ENCODE assay signal across 8 mouse cellular contexts in the genomic region with DNA sequence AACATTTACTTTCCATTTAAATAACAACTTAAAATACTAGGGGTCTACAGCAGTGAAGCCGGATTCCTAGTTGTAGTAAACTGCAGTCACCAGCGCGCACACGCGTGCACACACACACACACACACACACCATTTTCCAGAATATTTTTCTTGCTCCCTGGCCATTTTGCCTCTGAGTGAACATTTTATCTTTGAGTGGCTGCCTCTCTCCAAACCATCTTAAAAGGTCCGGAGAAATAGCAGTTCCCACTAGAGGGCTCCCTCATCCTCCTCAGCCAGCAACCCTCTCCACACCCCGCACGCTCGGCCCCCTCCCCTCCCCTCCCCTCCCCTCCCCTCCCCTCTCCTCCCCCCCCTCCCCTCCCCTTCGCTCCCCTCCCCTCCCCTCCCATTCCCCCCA. TPM values are rescaled to one million over a fixed set of nuclear protein-coding genes. Genes with fewer than 3 reads are reported as not detected.
DNase-seq lines count a peak whose midpoint lies in the region; TF ChIP-seq lines count a peak whose summit lies in the region.

No protein-coding gene starts in this region.

- peaks cover 20% of the 10 kb centered on the region for H3K27me3 ChIP-seq in hindbrain, embryonic 10.5 days (ENCODE audit: insufficient read depth, poor library complexity, severe bottlenecking)
- H3K27me3 ChIP-seq in myocyte (ENCODE audit: control insufficient read depth, insufficient read depth, insufficient read length) = no peaks in the 10 kb centered on the region

- no peak for TF ChIP-seq POLR2A in myocyte (IDR thresholded peaks at IDR 0.05; ENCODE audit: insufficient read length, low read depth)

- H3K79me2 ChIP-seq in myocyte (ENCODE audit: control insufficient read depth, insufficient read depth) = no peaks in the 10 kb centered on the region

- peak overlapping the region; percentile 37 for H3K4me3 ChIP-seq in hindbrain, embryonic 10.5 days
- H3K4me3 ChIP-seq in myocyte = no peak overlapping the region

- H3ac ChIP-seq in myocyte (ENCODE audit: control insufficient read depth, insufficient read length) = no peak overlapping the region

- H3K4me1 ChIP-seq in hindbrain, embryonic 10.5 days (replicated peaks) = peaks cover 12% of the 10 kb centered on the region; the same call in 1 of the 2 replicates

- DNase-seq in cerebellum, adult 11 months = peak; percentile 15
- DNase-seq in cerebellum, adult 9-11 months = no peak
- DNase-seq in ES-CJ7 (ENCODE audit: low read depth, low spot score) (peak; percentile 86), liver (peak; percentile 23)
- peak; percentile 81 for DNase-seq in embryo, embryonic 11 days
- DNase-seq in hindbrain, embryonic 10.5 days (ENCODE audit: low spot score) = peak; percentile 48
- DNase-seq in spleen, postnatal 10 days (ENCODE audit: low spot score in 2 of 2) = no peak

- H3K9me3 ChIP-seq in hindbrain, embryonic 10.5 days = 0 out of 2 replicates have a peak, but pooled peaks cover 3% of the 10 kb centered on the region

- H3K27ac ChIP-seq in hindbrain, embryonic 10.5 days = no peak overlapping the region

- peak overlapping the region; percentile 10 for H3K4me2 ChIP-seq in myocyte (ENCODE audit: low read depth)

- WGBS in hindbrain, embryonic 10.5 days = 16% methylated on average over 9 of the region's 10 CpGs

- no peaks in the 10 kb centered on the region for H3K36me3 ChIP-seq in hindbrain, embryonic 10.5 days
- no peaks in the 10 kb centered on the region for H3K36me3 ChIP-seq in myocyte (ENCODE audit: control insufficient read depth, insufficient read depth)

TF ChIP-seq in myocyte, 11 proteins besides CTCF, POLR2A, EP300 and RAD21:
- TF ChIP-seq REST (IDR thresholded peaks at IDR 0.05; ENCODE audit: insufficient read depth, insufficient read length) (no peak), MAX (IDR thresholded peaks at IDR 0.05; ENCODE audit: low read depth) (no peak), USF1 (IDR thresholded peaks at IDR 0.05; ENCODE audit: low read depth) (no peak), SRF (IDR thresholded peaks at IDR 0.05; ENCODE audit: control insufficient read depth, insufficient read length, low read depth) (no peak), MYOG (IDR thresholded peaks at IDR 0.05; ENCODE audit: control insufficient read depth in 1 of 3, insufficient read depth in 1 of 3, insufficient read length in 2 of 3, low read depth in 2 of 3) (no peak), POLR2AphosphoS2 (IDR thresholded peaks at IDR 0.05; ENCODE audit: insufficient read length, low read depth) (no peak), TCF3 (IDR thresholded peaks at IDR 0.05; ENCODE audit: insufficient read length, low read depth) (no peak), CEBPB (IDR thresholded peaks at IDR 0.05; ENCODE audit: insufficient read depth, poor library complexity, severe bottlenecking) (no peak), E2F4 (IDR thresholded peaks at IDR 0.05; ENCODE audit: insufficient read depth) (no peak), MYOD1 (IDR thresholded peaks at IDR 0.05; ENCODE audit: control insufficient read depth in 1 of 3, insufficient read length in 2 of 3, low read depth in 2 of 3) (no peak), TCF12 (IDR thresholded peaks at IDR 0.05; ENCODE audit: insufficient read depth, poor library complexity, severe bottlenecking) (no peak)
TF ChIP-seq in myocyte: peak in this region for 0.

RNA-seq across cellular contexts. Expression of gene Tpt1, which starts 25.7 kb away (rescaled TPM):
- polyA plus RNA-seq in hindbrain, embryonic 10.5 days (2016; fragmentation: Nextera tagmentation; extraction: Ambion mirVana) = 889 and 916 TPM in 2 replicates
- 6,214 TPM for polyA plus RNA-seq in myocyte (2012; fragmentation: generic; extraction: Trizol)

Comparison
In these comparisons a context has a peak if more than half of its experiments do, and no peak if none do; other contexts are left out.
1. DNase-seq: peak in cerebellum, adult 11 months (single experiment), ES-CJ7 (single experiment), embryo, embryonic 11 days (single experiment), hindbrain, embryonic 10.5 days (single experiment) and liver (single experiment); none in cerebellum, adult 9-11 months (single experiment) and spleen, postnatal 10 days (0 of 2).